Mouse (Mus musculus): Measurements from ENCODE around the gene Spcs2. TPM values are rescaled to one million over a fixed set of nuclear protein-coding genes. Genes with fewer than 3 reads are reported as not detected.

Spcs2 gene
- total RNA-seq, 2 experiments from 2014 or later: 94.6 to 99.4 TPM

- no peak for DNase-seq (ENCODE audit: low spot score in 2 of 2)
- Histone ChIP-seq H3K4me3 (no peak overlapping the region), H3K27ac (no peak overlapping the region)
- TF ChIP-seq CTCF (conservative IDR thresholded peaks at IDR 0.05): peak; percentile 41
Observed at GRCm38 (mm10) chr7:99889175-99889880, 26.1 kb upstream of the Spcs2 start.

DNA sequence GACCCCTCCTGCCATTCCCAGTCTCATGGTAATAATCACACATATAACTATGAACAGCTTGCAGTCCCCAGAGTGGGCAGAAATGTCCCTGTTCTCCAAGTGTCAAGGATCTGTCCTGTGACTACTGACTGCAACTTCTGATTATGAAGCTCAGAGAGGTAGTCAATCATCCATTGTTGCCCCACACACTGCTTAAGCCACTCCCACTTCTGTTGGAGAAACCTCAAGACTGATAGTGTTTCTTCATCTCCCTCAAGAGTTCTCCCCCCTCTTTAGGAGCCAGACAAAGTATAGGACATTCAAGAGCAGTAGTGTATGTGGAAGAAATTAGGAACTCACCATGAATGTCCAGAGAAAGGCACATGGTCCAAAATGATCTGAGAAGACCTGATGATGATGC lies 24.5 kb upstream of the Spcs2 start:
- H3K27ac ChIP-seq: peak overlapping the region; percentile 50
- DNase-seq (ENCODE audit: low spot score in 2 of 2): no peak
- no peak overlapping the region for H3K4me3 ChIP-seq
- no peak for TF ChIP-seq CTCF (conservative IDR thresholded peaks at IDR 0.05)

GRCm38 (mm10) chr7:99887230-99887735 lies 24.0 kb upstream of the Spcs2 start:
- DNase-seq (ENCODE audit: low spot score in 2 of 2): no peak
- no peak overlapping the region for H3K4me3 ChIP-seq
- peak overlapping the region; percentile 50 for H3K27ac ChIP-seq
- no peak for TF ChIP-seq CTCF (conservative IDR thresholded peaks at IDR 0.05)

- peak in 1 of 2 experiments; percentile 65 for DNase-seq (ENCODE audit: low spot score in 2 of 2)
- no peak overlapping the region for H3K4me3 ChIP-seq
- no peak for TF ChIP-seq CTCF (conservative IDR thresholded peaks at IDR 0.05)
- peak overlapping the region; percentile 88 for H3K27ac ChIP-seq
Observed at GRCm38 (mm10) chr7:99878254-99878653, 15.0 kb upstream of the Spcs2 start.

GRCm38 (mm10) chr7:99876345-99876744 lies 13.1 kb upstream of the Spcs2 start:
- DNase-seq (ENCODE audit: low spot score in 2 of 2): peak; percentile 91 to 96
- peak; percentile 95 for TF ChIP-seq CTCF (conservative IDR thresholded peaks at IDR 0.05)
- Histone ChIP-seq H3K4me3 (no peak overlapping the region), H3K27ac (peak overlapping the region; percentile 28)

GRCm38 (mm10) chr7:99875891-99876290 lies 12.6 kb upstream of the Spcs2 start:
- no peak for TF ChIP-seq CTCF (conservative IDR thresholded peaks at IDR 0.05)
- Histone ChIP-seq H3K27ac (peak overlapping the region; percentile 28), H3K4me3 (no peak overlapping the region)
- no peak for DNase-seq (ENCODE audit: low spot score in 2 of 2)

DNA sequence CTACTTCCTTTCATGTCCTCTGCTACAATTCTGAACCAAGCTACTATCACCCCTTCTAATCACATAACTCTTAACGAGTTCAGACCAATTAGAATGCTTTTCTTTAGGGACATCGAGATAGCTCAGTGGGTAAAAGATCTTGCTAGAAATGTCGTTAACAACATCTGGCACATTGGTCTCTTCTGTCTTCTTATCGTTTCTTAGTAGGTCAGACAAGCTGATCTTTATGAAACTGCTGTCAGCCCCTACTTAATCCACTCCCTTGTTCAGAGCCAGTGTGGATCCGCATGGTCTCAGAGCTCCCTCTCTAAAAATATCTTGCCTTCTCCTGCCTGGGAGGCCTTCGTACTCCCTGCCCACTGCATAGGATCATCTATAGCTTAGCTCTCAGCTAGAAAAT lies 10.7 kb upstream of the Spcs2 start:
- DNase-seq (ENCODE audit: low spot score in 2 of 2): no peak
- Histone ChIP-seq H3K27ac (no peak overlapping the region), H3K4me3 (no peak overlapping the region)
- TF ChIP-seq CTCF (conservative IDR thresholded peaks at IDR 0.05): no peak

DNA sequence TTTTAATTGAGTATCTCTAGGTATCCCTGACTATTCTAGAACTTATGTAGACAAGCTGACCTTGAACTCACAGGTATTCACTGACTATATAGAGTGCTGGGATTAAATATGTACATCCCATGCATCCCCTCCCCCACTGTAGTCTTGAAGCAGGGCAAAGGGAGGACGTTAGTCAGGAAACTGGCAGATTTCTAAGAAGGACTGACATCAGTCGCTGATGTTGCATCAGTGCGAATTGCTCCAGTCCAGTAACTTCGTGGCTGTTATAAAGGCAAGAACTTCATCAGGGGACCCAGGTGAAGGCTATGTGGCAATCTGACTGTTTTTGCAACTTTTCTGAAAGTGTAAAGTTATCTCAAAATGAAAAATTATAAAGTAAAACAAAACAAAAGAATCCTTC lies 6.0 kb upstream of the Spcs2 start:
- TF ChIP-seq CTCF (conservative IDR thresholded peaks at IDR 0.05): no peak
- Histone ChIP-seq H3K27ac (no peak overlapping the region), H3K4me3 (no peak overlapping the region)
- DNase-seq (ENCODE audit: low spot score in 2 of 2): no peak

DNA sequence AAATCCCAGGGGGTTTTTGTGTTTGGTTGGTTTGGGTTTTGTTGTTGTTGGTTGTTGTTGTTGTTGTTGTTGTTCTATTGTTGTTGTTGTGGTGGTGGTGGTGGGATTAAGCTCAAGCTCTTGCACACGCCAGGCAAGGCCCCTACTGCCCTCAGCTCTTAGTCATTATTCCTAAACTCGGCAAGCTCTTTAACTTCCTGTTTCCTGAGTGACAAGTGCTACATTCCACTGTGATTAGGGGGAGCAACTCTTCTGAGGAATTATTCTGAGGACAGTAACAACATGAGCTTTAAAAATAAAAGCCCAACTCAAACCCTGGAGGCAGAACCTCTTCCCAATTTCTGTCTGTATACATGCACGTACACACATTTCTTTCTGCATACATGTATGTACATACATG lies 2.0 kb upstream of the Spcs2 start:
- no peak for TF ChIP-seq CTCF (conservative IDR thresholded peaks at IDR 0.05)
- Histone ChIP-seq H3K4me3 (no peak overlapping the region), H3K27ac (peak overlapping the region; percentile 80)
- no peak for DNase-seq (ENCODE audit: low spot score in 2 of 2)

- no peak for DNase-seq (ENCODE audit: low spot score in 2 of 2)
- peak overlapping the region; percentile 81 for H3K27ac ChIP-seq
- H3K4me3 ChIP-seq: no peak overlapping the region
- TF ChIP-seq CTCF (conservative IDR thresholded peaks at IDR 0.05): no peak
Observed at GRCm38 (mm10) chr7:99864241-99865028, 1.2 kb upstream of the Spcs2 start.

DNA sequence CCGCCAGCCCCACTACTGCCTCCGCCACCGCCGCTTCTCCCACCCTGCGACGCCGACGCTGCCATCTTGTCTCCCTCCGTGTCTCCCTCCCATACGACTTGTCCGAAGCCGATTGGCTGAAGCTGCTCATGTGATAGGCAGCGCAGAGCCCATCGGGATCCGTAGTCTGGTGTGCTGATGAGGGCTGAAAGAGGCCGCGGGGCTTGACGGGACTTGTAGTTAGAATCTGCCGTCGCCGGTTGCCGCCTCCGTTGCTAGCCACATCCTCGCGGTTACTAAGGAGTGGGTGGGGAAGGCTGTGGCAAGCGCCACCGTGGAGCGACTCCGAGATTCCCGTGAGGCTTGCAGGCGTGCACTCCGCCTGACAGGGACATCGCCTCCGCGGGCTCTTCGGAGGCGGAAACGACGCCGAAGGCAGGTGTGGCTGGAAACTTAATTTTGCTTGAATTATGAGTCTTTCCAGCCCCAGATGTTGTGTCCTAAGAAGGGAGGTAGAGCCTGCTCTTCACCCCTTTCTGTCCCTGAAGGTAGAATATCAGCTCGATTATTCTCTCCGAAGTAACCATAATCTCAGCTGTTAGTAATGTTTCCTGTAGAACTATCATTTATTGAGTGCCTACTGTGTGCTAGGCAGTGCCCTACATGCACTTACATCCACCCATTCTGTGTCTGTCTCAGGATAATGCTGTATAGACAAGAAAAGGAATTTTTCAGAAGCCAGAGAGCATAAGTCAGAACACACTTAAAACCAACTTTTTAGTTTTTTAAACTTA lies 4.3 kb downstream of the Spcs2 start, which contains the start of gene Xrra1:
TSS of gene Xrra1 (plus strand) at position 304 of the 773 bp plus-strand sequence.
- peak within 1 kb of the TSS; percentile 98 for H3K4me3 ChIP-seq
- H3K27ac ChIP-seq: peak within 1 kb of the TSS; percentile 97
- no peak for TF ChIP-seq CTCF (conservative IDR thresholded peaks at IDR 0.05)
- peak; percentile 98 to 99 for DNase-seq (ENCODE audit: low spot score in 2 of 2)

DNA sequence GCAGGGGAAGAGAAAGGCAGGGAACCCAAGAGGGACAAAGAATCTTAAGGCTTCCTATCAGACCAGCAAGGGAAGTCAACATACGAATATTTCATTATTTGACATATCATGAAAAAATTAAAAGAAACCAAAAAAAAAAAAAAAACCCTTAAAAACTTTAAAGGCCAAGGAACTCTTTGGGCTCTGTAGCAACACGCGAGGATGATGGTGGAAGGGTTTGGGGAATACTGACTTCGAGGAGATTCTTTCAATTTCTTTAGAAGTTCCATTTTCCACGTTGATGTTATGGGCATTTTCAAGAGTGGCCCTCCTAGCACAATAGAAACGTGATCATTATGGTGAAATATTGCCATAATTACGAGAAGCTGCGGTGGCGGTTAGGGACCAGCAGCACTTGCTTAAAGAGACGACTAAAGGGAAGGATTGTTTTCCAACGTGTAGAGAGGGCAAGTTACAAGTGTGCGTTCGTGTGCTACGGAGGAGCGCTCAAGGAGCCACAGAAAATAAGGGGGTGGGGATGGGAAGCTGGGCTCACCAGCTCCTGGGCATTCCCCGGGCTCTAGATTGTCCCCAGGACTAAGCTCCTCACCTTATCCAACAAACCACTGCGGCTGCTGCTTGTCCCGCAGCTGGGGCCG lies 5.0 kb downstream of the Spcs2 start:
- peak overlapping the region; percentile 97 for H3K27ac ChIP-seq
- TF ChIP-seq CTCF (conservative IDR thresholded peaks at IDR 0.05): no peak
- peak overlapping the region; percentile 98 for H3K4me3 ChIP-seq
- DNase-seq (ENCODE audit: low spot score in 2 of 2): no peak
